Mouse (Mus musculus): ENCODE data around the gene Glis3.

GRCm38 (mm10) chr19:28686398-28686797 is 6.5 kb upstream of the Glis3 start:
- no peak for TF ChIP-seq POLR2A (IDR thresholded peaks at IDR 0.05; ENCODE audit: borderline replicate concordance, extremely low read depth, low read depth, low read length)
- TF ChIP-seq CTCF (IDR thresholded peaks at IDR 0.05; ENCODE audit: insufficient read depth, low read length): no peak

Data from lung, adult 2 months (tissue).